Mouse (Mus musculus): ENCODE data around the gene Olfr564. TPM values are rescaled to one million over a fixed set of nuclear protein-coding genes. Genes with fewer than 3 reads are reported as not detected.

The Olfr564 gene
- not detected in 2 replicates for polyA plus RNA-seq (2012; rRNA removed)
- polyA plus RNA-seq (2014; fragmentation: Nextera tagmentation; extraction: Ambion mirVana): not detected in 2 replicates

DNA sequence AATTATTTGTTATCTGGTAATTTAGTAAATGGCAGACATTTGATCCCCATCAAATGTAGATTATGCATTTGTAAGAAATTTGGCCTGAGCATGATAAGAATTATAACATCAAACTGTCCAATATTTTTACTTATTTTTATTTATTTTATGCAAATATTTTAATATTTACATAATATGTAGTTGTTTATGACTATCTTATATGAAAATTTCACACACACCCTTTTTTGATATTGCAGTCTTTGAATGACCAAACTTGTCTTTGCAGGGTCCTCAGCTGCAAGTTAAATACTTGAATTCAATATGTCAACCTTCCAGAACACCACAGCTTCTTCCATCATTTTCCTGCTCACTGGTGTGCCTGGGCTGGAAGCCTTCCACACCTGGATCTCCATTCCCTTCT lies at the start of gene Olfr564:
TSS of gene Olfr564 (plus strand) at position 301 of the 400 bp plus-strand sequence.
- Histone ChIP-seq H3K9me3 (ENCODE audit: control insufficient read depth, low read length) (no peaks in the 10 kb centered on the region), H3K4me3 (ENCODE audit: insufficient read depth in 1 of 2, low read depth in 2 of 2, low read length in 2 of 2) (no peak within 1 kb of the TSS), H3K27ac (no peak within 1 kb of the TSS), H3K4me1 (replicated peaks; ENCODE audit: control insufficient read depth in 2 of 2, insufficient read depth in 2 of 2, low read length in 1 of 2) (no peaks in the 10 kb centered on the region), H3K9ac (replicated peaks) (no peak within 1 kb of the TSS), H3K36me3 (replicated peaks; ENCODE audit: control insufficient read depth, insufficient read depth, low read depth) (no peaks in the 10 kb centered on the region), H3K27me3 (ENCODE audit: control insufficient read depth, insufficient read depth, low read length) (no peaks in the 10 kb centered on the region), H3K4me2 (ENCODE audit: low read depth) (no peak within 1 kb of the TSS)
- no peak for ATAC-seq (ENCODE audit: insufficient read depth)
- TF ChIP-seq EP300 (IDR thresholded peaks at IDR 0.05; ENCODE audit: low read depth) (no peak), CTCF (IDR thresholded peaks at IDR 0.05; ENCODE audit: low read depth) (no peak)
- DNase-seq (ENCODE audit: low read depth in 3 of 3, low spot score in 3 of 3): no peak

GRCm38 (mm10) chr7:102759266-102759665 lies 44.0 kb upstream of the Olfr564 start, which contains the start of the genes Olfr560 and Olfr78:
Gene Olfr560 (minus strand): TSS chr7:102759366.
Gene Olfr78 (minus strand): TSS chr7:102759471.
- H3K9me3 ChIP-seq (ENCODE audit: control insufficient read depth, low read length): no peaks in the 10 kb centered on the region
- H3K4me2 ChIP-seq (ENCODE audit: low read depth): no peak within 1 kb of the TSS
- no peaks in the 10 kb centered on the region for H3K4me1 ChIP-seq (replicated peaks; ENCODE audit: control insufficient read depth in 2 of 2, insufficient read depth in 2 of 2, low read length in 1 of 2)
- no peak within 1 kb of the TSS for H3K4me3 ChIP-seq (ENCODE audit: insufficient read depth in 1 of 2, low read depth in 2 of 2, low read length in 2 of 2)
- no peak within 1 kb of the TSS for H3K27ac ChIP-seq
- no peak for ATAC-seq (ENCODE audit: insufficient read depth)
- DNase-seq (ENCODE audit: low read depth in 3 of 3, low spot score in 3 of 3): no peak
- WGBS (ENCODE audit: insufficient replicate concordance): 59% methylated on average over 4 of the region's 4 CpGs
- no peak within 1 kb of the TSS for H3K9ac ChIP-seq (replicated peaks)
- no peaks in the 10 kb centered on the region for H3K27me3 ChIP-seq (ENCODE audit: control insufficient read depth, insufficient read depth, low read length)
- H3K36me3 ChIP-seq (replicated peaks; ENCODE audit: control insufficient read depth, insufficient read depth, low read depth): no peaks in the 10 kb centered on the region
- no peak for TF ChIP-seq CTCF (IDR thresholded peaks at IDR 0.05; ENCODE audit: low read depth)
- no peak for TF ChIP-seq EP300 (IDR thresholded peaks at IDR 0.05; ENCODE audit: low read depth)

DNA sequence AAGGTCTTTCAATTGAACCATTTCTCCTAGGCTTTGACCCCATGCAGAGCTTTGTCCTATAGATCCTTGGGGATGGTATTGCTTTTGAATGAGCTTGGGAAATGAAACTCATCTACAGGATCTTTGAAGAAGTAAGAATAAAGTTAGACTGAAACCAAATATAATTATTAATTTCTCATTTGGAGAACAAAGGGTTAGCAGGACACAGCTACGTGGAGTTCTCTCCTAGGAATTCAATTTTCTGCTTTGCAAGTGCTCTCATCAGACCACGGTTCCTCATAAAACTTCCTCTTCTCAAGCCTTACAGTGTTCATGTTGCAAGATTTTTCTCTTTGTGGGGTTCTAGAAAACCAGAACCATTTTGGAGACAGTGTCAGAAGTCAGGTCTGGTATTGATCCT lies 32.4 kb upstream of the Olfr564 start, which contains the start of gene Olfr561:
TSS of gene Olfr561 (plus strand) at position 301 of the 400 bp plus-strand sequence.
- Histone ChIP-seq H3K4me3 (ENCODE audit: insufficient read depth in 1 of 2, low read depth in 2 of 2, low read length in 2 of 2) (no peak within 1 kb of the TSS), H3K9ac (replicated peaks) (no peak within 1 kb of the TSS), H3K36me3 (replicated peaks; ENCODE audit: control insufficient read depth, insufficient read depth, low read depth) (no peaks in the 10 kb centered on the region), H3K9me3 (ENCODE audit: control insufficient read depth, low read length) (no peaks in the 10 kb centered on the region), H3K4me2 (ENCODE audit: low read depth) (no peak within 1 kb of the TSS), H3K27me3 (ENCODE audit: control insufficient read depth, insufficient read depth, low read length) (no peaks in the 10 kb centered on the region), H3K27ac (no peak within 1 kb of the TSS), H3K4me1 (replicated peaks; ENCODE audit: control insufficient read depth in 2 of 2, insufficient read depth in 2 of 2, low read length in 1 of 2) (no peaks in the 10 kb centered on the region)
- DNase-seq (ENCODE audit: low read depth in 3 of 3, low spot score in 3 of 3): no peak
- ATAC-seq (ENCODE audit: insufficient read depth): no peak
- TF ChIP-seq CTCF (IDR thresholded peaks at IDR 0.05; ENCODE audit: low read depth) (no peak), EP300 (IDR thresholded peaks at IDR 0.05; ENCODE audit: low read depth) (no peak)
- 32% methylated on average over 2 of the region's 2 CpGs for WGBS (ENCODE audit: insufficient replicate concordance)

Other genes with a start within 250 kb of the Olfr564 start
- gene Trim21, start 238.0 kb upstream of the Olfr564 start, polyA plus RNA-seq (2012; rRNA removed): 2.0 and 3.0 TPM in 2 replicates
- gene Trim21, start 238.0 kb upstream of the Olfr564 start, polyA plus RNA-seq (2014; fragmentation: Nextera tagmentation; extraction: Ambion mirVana): 0.45 and 0.58 TPM in 2 replicates
- gene Olfr550, start 232.0 kb upstream of the Olfr564 start, polyA plus RNA-seq (2012; rRNA removed): not detected in 2 replicates
- not detected in 2 replicates for gene Olfr550, start 232.0 kb upstream of the Olfr564 start, polyA plus RNA-seq (2014; fragmentation: Nextera tagmentation; extraction: Ambion mirVana)
- gene Olfr551, start 211.6 kb upstream of the Olfr564 start, polyA plus RNA-seq (2012; rRNA removed): not detected in 2 replicates
- not detected in 2 replicates for gene Olfr551, start 211.6 kb upstream of the Olfr564 start, polyA plus RNA-seq (2014; fragmentation: Nextera tagmentation; extraction: Ambion mirVana)
- not detected in 2 replicates for gene Olfr552, start 205.7 kb upstream of the Olfr564 start, polyA plus RNA-seq (2012; rRNA removed)
- gene Olfr552, start 205.7 kb upstream of the Olfr564 start, polyA plus RNA-seq (2014; fragmentation: Nextera tagmentation; extraction: Ambion mirVana): not detected in 2 replicates
- not detected in 2 replicates for gene Olfr553, start 185.3 kb upstream of the Olfr564 start, polyA plus RNA-seq (2012; rRNA removed)
- not detected in 2 replicates for gene Olfr553, start 185.3 kb upstream of the Olfr564 start, polyA plus RNA-seq (2014; fragmentation: Nextera tagmentation; extraction: Ambion mirVana)
- not detected in 2 replicates for gene Olfr554, start 165.0 kb upstream of the Olfr564 start, polyA plus RNA-seq (2012; rRNA removed)
- gene Olfr554, start 165.0 kb upstream of the Olfr564 start, polyA plus RNA-seq (2014; fragmentation: Nextera tagmentation; extraction: Ambion mirVana): not detected in 2 replicates
- not detected in 2 replicates for gene Olfr555, start 144.7 kb upstream of the Olfr564 start, polyA plus RNA-seq (2012; rRNA removed)
- not detected in 2 replicates for gene Olfr555, start 144.7 kb upstream of the Olfr564 start, polyA plus RNA-seq (2014; fragmentation: Nextera tagmentation; extraction: Ambion mirVana)
- gene Olfr556, start 138.6 kb upstream of the Olfr564 start, polyA plus RNA-seq (2012; rRNA removed): not detected in 2 replicates
- not detected in 2 replicates for gene Olfr556, start 138.6 kb upstream of the Olfr564 start, polyA plus RNA-seq (2014; fragmentation: Nextera tagmentation; extraction: Ambion mirVana)
- 1.8 and 2.3 TPM in 2 replicates for gene Trim68, start 116.2 kb upstream of the Olfr564 start, polyA plus RNA-seq (2012; rRNA removed)
- gene Trim68, start 116.2 kb upstream of the Olfr564 start, polyA plus RNA-seq (2014; fragmentation: Nextera tagmentation; extraction: Ambion mirVana): 0.86 and 1.3 TPM in 2 replicates
- not detected in 2 replicates for gene Olfr557, start 107.6 kb upstream of the Olfr564 start, polyA plus RNA-seq (2012; rRNA removed)
- not detected in 2 replicates for gene Olfr557, start 107.6 kb upstream of the Olfr564 start, polyA plus RNA-seq (2014; fragmentation: Nextera tagmentation; extraction: Ambion mirVana)
- not detected in 2 replicates for gene Olfr558, start 101.3 kb upstream of the Olfr564 start, polyA plus RNA-seq (2012; rRNA removed)
- gene Olfr558, start 101.3 kb upstream of the Olfr564 start, polyA plus RNA-seq (2014; fragmentation: Nextera tagmentation; extraction: Ambion mirVana): not detected in 2 replicates
- not detected in 2 replicates for gene Olfr33, start 84.4 kb upstream of the Olfr564 start, polyA plus RNA-seq (2012; rRNA removed)
- gene Olfr33, start 84.4 kb upstream of the Olfr564 start, polyA plus RNA-seq (2014; fragmentation: Nextera tagmentation; extraction: Ambion mirVana): not detected in 2 replicates
- gene Olfr559, start 76.0 kb upstream of the Olfr564 start, polyA plus RNA-seq (2012; rRNA removed): not detected in 2 replicates
- gene Olfr559, start 76.0 kb upstream of the Olfr564 start, polyA plus RNA-seq (2014; fragmentation: Nextera tagmentation; extraction: Ambion mirVana): not detected in 2 replicates
- gene Olfr560, start 44.1 kb upstream of the Olfr564 start, polyA plus RNA-seq (2012; rRNA removed): not detected in 2 replicates
- not detected in 2 replicates for gene Olfr560, start 44.1 kb upstream of the Olfr564 start, polyA plus RNA-seq (2014; fragmentation: Nextera tagmentation; extraction: Ambion mirVana)
- 0.02 TPM in 2 replicates for gene Olfr78, start 44.0 kb upstream of the Olfr564 start, polyA plus RNA-seq (2012; rRNA removed)
- gene Olfr78, start 44.0 kb upstream of the Olfr564 start, polyA plus RNA-seq (2014; fragmentation: Nextera tagmentation; extraction: Ambion mirVana): not detected in 2 replicates
- gene Olfr561, start 32.3 kb upstream of the Olfr564 start, polyA plus RNA-seq (2012; rRNA removed): not detected in 2 replicates
- not detected in 2 replicates for gene Olfr561, start 32.3 kb upstream of the Olfr564 start, polyA plus RNA-seq (2014; fragmentation: Nextera tagmentation; extraction: Ambion mirVana)
- not detected in 2 replicates for gene Olfr566, start 55.3 kb downstream of the Olfr564 start, polyA plus RNA-seq (2012; rRNA removed)
- gene Olfr566, start 55.3 kb downstream of the Olfr564 start, polyA plus RNA-seq (2014; fragmentation: Nextera tagmentation; extraction: Ambion mirVana): not detected in 2 replicates
- gene Olfr568, start 73.6 kb downstream of the Olfr564 start, polyA plus RNA-seq (2012; rRNA removed): not detected in 2 replicates
- gene Olfr568, start 73.6 kb downstream of the Olfr564 start, polyA plus RNA-seq (2014; fragmentation: Nextera tagmentation; extraction: Ambion mirVana): not detected in 2 replicates
- gene Olfr569, start 87.4 kb downstream of the Olfr564 start, polyA plus RNA-seq (2012; rRNA removed): not detected in 2 replicates
- not detected in 2 replicates for gene Olfr569, start 87.4 kb downstream of the Olfr564 start, polyA plus RNA-seq (2014; fragmentation: Nextera tagmentation; extraction: Ambion mirVana)
- gene Olfr570, start 91.1 kb downstream of the Olfr564 start, polyA plus RNA-seq (2012; rRNA removed): not detected in 2 replicates
- not detected in 2 replicates for gene Olfr570, start 91.1 kb downstream of the Olfr564 start, polyA plus RNA-seq (2014; fragmentation: Nextera tagmentation; extraction: Ambion mirVana)
- not detected in 2 replicates for gene Olfr571, start 114.1 kb downstream of the Olfr564 start, polyA plus RNA-seq (2012; rRNA removed)
- gene Olfr571, start 114.1 kb downstream of the Olfr564 start, polyA plus RNA-seq (2014; fragmentation: Nextera tagmentation; extraction: Ambion mirVana): not detected in 2 replicates
- gene Olfr572, start 120.9 kb downstream of the Olfr564 start, polyA plus RNA-seq (2012; rRNA removed): not detected in 2 replicates
- gene Olfr572, start 120.9 kb downstream of the Olfr564 start, polyA plus RNA-seq (2014; fragmentation: Nextera tagmentation; extraction: Ambion mirVana): not detected in 2 replicates
- not detected in 2 replicates for gene Olfr573-ps1, start 139.1 kb downstream of the Olfr564 start, polyA plus RNA-seq (2012; rRNA removed)
- not detected in 2 replicates for gene Olfr573-ps1, start 139.1 kb downstream of the Olfr564 start, polyA plus RNA-seq (2014; fragmentation: Nextera tagmentation; extraction: Ambion mirVana)
- gene Olfr574, start 145.0 kb downstream of the Olfr564 start, polyA plus RNA-seq (2012; rRNA removed): not detected in 2 replicates
- not detected in 2 replicates for gene Olfr574, start 145.0 kb downstream of the Olfr564 start, polyA plus RNA-seq (2014; fragmentation: Nextera tagmentation; extraction: Ambion mirVana)
- gene Olfr575, start 155.3 kb downstream of the Olfr564 start, polyA plus RNA-seq (2012; rRNA removed): 0.01 TPM in 1 of 2 replicates, not detected in the other
- not detected in 2 replicates for gene Olfr575, start 155.3 kb downstream of the Olfr564 start, polyA plus RNA-seq (2014; fragmentation: Nextera tagmentation; extraction: Ambion mirVana)
- not detected in 2 replicates for gene Olfr576, start 159.2 kb downstream of the Olfr564 start, polyA plus RNA-seq (2012; rRNA removed)
- gene Olfr576, start 159.2 kb downstream of the Olfr564 start, polyA plus RNA-seq (2014; fragmentation: Nextera tagmentation; extraction: Ambion mirVana): not detected in 2 replicates
- not detected in 2 replicates for gene Olfr577, start 172.5 kb downstream of the Olfr564 start, polyA plus RNA-seq (2012; rRNA removed)
- gene Olfr577, start 172.5 kb downstream of the Olfr564 start, polyA plus RNA-seq (2014; fragmentation: Nextera tagmentation; extraction: Ambion mirVana): not detected in 2 replicates
- gene Olfr578, start 185.8 kb downstream of the Olfr564 start, polyA plus RNA-seq (2012; rRNA removed): not detected in 2 replicates
- not detected in 2 replicates for gene Olfr578, start 185.8 kb downstream of the Olfr564 start, polyA plus RNA-seq (2014; fragmentation: Nextera tagmentation; extraction: Ambion mirVana)
- gene Olfr582, start 234.5 kb downstream of the Olfr564 start, polyA plus RNA-seq (2012; rRNA removed): not detected in 2 replicates
- not detected in 2 replicates for gene Olfr582, start 234.5 kb downstream of the Olfr564 start, polyA plus RNA-seq (2014; fragmentation: Nextera tagmentation; extraction: Ambion mirVana)
- gene Olfr583, start 247.8 kb downstream of the Olfr564 start, polyA plus RNA-seq (2012; rRNA removed): not detected in 2 replicates
- gene Olfr583, start 247.8 kb downstream of the Olfr564 start, polyA plus RNA-seq (2014; fragmentation: Nextera tagmentation; extraction: Ambion mirVana): not detected in 2 replicates

Data from liver, embryonic 14.5 days (tissue).